Mouse (Mus musculus) right cerebral cortex, postnatal 4 days (tissue): Measurements from ENCODE around the gene Snapin.

Experiments used
- DNase-seq: peaks from one replicate; pipeline ENCODE4 v3.0.0-alpha.2; 2022

The Snapin gene

DNA sequence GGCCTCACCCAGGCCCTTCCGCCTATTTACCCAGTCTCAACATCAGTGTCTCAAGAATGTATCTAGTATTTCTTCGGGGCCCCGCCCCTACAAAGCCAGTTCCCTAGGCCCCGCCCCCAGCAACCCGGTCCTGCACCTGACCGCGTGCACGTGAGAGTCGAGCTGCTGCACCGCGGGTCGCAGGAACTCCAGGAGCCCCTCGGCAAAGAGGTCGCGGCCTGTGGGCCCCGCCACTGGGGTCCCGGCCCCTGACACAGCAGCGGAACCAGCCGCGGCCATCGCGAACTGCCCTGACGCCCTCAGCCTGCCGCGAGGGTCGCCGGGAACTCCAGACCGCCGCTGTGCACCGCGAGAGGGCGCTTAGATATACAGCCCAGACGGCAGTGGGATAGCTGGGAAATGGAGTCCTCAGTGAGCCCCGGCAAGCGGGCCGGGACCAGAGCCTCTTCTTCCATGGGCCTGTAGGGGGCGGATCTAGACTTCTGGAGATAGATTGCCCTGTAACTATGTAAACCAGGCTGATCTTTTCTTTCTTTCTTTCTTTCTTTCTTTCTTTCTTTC is at the start of gene Snapin:
TSS of gene Snapin (minus strand) at position 338 of the 561 bp plus-strand sequence.
- peak; percentile 95 for DNase-seq

DNA sequence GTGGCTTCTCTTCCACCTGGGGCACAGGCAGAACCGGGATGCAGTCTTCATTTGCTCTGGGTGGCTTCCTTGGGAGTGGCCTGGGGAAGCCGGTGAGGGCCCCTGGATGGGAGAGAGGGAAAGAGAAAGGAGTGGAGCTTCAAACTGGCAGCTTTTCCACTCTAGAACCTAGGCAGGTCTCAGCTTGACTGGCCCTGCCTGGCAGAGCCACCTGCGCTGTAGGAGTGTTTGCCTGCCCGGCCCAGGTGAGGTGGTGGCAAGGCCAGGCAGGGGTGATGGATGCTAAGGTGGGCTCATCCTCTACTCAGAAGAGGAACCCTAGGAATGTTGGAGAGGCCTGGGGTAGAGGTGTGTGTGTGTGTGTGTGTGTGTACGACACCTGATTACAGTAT is 47.1 kb upstream of the Snapin start:
- no peak for DNase-seq

DNA sequence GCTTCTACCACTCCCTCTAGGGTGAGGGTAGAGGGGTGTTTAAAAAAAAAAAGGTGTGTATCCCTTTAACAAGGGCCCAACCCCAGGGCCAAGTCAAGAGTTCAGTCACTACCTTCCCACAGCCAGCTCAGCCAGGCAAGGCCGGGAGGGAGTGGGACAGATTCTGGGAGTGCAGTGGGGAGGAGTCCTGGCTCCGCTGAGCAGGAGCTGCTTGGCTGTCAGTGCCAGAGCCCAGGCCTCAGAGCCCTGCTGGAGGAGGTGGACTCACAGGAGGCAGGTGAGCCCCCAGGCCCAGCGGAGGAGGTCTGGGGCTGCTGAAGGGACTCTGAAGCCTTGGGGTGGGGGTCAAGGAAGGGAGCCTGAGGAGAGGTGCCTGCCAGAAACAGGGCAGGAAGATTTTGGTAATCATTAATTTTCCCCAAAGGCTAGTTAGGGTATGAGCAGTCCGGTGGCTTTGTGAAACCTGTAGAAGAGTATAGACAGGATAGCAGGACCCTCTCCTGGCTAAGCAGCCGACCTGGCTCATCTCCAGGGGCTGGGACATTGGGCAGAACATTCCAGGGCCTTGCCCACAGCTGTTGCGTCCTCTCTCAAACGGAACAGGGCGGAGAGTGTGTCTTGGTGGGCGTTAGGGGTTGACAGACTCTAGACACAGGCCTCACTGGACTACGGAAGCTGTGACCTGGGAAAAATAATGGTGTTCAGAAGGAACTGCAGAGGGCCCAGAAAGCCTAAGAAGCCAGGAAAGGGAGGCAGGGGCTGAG is 46.5 kb upstream of the Snapin start, which contains the start of gene S100a16:
TSS of gene S100a16 (plus strand) at position 114 of the 764 bp plus-strand sequence.
- DNase-seq, result no peak

DNA sequence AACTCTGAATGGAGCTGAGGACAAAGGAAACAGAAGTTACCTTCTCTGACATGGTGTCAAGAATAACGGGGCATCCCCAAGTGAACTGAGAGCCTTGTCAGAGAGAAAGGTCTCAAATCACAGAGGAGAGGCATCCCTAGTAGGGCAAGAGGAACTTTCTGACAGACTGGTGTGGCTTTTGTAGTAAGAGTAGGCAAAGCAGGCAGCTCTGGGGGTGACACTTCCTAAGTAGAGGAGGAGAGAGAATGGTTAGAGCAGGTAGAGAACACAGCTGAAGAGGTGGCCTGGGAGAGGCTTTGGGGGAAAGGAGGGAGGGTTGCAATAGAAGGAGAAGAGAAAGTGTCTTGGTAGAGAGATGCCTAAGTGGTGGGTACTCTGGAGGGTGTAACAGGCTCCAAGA is 44.6 kb upstream of the Snapin start:
- no peak for DNase-seq

DNA sequence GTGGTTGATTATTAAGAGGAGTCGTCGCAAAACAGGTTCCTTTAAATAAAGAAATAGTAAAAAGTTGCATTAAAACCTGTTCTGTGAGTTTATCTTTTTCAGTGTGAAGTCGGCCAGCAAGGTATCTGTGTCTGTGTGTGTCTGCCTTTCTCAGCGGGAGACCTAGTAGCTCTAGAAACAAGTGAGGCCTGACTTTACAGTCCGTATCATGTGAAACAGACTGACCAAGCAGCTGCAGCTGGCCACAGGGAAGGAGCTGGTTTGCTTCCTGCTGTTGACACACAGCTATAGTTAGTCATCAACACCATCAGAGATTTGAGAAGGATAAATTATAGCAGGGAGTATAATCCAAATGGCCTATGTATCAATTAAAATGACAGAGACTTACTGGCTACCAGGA is 40.9 kb upstream of the Snapin start:
- no peak for DNase-seq

DNA sequence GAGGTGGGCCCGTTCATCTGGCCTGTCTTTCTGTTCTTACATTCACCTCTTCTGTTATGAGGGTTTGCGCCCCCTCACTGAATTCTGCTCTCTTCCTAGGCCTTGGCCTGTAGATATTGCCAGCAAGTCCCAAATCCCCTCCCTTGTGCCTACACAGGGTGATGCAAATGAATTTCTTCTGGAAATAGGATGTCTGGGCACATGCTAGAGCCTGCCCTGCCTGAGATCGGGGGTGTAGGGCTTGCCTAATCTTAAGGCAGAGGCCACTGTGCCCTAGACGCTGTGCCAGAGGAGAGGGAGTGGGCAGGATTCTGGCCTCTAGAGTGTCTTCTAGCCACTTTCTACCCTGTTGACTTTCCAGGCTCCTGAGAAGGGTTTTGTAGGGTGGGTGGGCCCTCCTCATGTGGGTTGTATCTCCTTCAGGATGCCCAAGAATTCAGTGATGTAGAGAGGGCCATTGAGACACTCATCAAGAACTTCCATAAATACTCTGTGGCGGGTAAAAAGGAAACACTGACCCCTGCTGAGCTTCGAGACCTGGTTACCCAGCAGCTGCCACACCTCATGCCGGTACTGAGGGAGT is 36.5 kb upstream of the Snapin start:
- DNase-seq, result no peak

DNA sequence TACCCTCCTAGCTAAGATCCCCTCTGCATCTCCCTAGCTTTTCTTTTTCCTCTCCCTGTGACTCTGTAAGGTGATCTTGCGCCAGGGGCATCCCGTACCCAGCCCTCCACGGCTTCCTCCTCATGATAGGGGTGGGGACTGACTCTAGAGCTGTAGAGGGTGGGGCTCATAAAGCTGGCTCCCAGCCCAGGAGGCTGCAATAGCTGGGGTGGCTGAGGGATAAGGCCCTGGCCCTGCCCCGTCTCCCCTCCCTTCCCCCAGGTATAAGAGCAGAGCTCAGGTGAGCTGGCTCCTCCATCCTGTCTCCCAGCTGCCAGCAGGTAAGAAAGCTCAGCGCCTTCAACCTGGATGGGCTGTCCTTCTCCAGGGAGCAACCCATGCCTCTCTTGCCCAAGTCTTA is 35.7 kb upstream of the Snapin start, which contains the start of gene S100a14:
TSS of gene S100a14 (plus strand) at position 277 of the 400 bp plus-strand sequence.
- DNase-seq, result no peak

DNA sequence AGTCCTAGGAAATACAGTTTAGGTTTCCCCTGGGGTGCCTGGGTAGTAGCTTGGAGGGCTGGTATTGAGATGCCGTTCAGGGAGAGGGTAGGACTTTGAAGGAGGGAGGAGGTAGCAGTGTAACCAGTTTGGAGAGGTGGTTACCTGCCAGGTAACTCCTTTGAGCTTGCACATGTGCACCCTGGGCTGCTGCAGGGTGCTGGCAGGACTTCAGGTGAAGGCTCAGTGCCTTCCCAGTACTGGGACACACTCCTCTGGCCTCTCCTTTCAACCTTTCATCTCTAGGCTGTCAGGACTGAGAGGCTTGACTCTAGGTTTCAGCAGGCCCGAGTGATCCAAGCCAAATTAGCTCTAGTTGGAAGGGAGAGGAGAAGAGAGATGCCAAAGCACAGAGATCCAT is 35.2 kb upstream of the Snapin start:
- DNase-seq, result no peak

DNA sequence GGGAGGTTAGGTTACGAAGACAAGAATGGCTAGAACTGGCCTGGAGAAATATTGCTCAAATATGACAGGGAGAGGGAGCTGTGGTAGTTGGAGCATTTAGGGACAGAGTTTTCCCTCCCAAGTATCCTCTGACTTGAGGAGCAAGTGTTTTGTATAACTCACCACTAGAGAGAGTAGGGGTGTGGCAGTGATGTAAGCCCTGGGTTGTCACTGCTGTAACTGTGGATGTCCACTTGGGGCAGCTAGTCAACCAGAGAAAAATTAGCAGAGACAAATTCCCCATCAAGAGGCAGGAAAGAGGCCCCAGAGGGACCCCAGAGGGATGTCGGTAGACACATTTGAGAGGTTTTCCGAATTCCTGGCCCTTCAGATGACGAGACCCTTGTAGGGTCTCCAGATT is 34.6 kb upstream of the Snapin start:
- no peak for DNase-seq

DNA sequence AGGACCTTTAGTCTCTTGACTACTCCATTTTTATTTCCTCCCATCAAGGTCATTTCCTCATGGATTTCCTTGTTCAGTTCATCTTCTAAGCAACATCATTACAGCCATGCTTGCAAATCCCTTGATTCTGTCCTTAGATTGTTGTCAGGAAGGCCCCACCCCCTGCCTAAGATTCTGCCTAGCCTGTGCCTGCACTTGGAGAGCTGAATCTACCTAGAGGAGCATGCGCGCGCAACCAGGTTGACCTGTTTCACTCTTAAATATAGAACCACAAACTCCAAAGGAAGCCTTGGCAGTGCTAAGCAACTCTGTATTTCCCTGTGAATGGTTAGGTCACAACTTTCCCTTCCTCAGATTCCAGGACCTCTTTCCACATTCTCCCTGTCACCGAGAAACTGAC is 26.9 kb upstream of the Snapin start:
- no peak for DNase-seq

DNA sequence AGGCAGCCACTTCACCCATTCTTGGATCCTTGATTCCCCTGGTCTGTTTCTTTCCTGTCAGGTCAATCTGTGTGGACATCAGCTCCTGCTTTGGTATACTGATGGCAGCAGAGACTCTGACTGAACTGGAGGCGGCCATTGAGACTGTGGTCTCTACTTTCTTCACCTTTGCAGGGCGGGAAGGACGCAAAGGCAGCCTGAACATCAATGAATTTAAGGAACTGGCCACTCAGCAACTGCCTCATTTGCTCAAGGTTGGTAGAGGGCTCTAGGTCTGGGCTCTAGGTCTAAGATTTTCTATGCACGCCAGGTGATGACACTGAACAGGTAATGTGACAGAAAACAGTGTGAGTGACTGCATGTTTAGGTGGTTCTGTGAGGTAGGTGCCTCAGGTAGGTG is 25.0 kb upstream of the Snapin start:
- no peak for DNase-seq

DNA sequence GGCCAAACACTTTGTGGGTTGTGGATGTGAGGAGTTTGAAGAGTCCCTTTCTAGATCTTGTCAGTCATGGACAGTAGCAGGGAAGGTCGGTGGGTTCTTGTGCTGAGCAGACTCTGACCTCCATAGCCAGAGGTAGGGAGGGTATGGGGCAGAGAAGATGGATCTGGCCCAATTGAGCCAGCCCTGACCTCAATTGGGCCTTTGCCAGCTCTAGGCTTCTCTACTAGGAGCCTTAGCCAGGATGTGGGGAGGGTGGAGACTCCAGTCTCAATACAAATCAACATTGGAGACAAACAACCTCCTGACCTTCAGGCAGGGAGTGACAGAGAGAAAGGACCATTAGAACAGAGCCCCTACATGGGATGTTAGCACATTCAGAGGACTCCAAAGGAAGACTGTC is 24.4 kb upstream of the Snapin start:
- DNase-seq, result no peak

DNA sequence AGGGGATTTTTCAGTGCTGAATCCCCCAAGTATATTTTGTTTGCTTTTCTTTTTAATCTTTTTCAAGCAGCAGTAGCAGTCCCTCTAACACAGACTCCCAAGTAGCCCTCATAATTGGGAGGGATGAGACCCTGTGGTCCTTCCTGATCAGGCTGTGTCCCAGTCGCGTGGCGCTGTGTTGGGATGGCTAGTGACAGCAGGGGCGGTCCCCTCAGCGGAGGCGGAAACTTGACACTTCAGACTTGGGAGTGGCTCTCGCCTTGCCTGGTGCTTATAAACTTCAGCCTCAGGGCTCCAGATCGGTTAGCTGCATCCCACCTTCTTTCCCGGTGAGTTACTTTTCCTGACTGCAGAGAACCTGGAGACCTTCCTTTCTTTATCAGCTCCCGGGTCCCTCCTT is 23.9 kb upstream of the Snapin start:
- peak; percentile 29 for DNase-seq

DNA sequence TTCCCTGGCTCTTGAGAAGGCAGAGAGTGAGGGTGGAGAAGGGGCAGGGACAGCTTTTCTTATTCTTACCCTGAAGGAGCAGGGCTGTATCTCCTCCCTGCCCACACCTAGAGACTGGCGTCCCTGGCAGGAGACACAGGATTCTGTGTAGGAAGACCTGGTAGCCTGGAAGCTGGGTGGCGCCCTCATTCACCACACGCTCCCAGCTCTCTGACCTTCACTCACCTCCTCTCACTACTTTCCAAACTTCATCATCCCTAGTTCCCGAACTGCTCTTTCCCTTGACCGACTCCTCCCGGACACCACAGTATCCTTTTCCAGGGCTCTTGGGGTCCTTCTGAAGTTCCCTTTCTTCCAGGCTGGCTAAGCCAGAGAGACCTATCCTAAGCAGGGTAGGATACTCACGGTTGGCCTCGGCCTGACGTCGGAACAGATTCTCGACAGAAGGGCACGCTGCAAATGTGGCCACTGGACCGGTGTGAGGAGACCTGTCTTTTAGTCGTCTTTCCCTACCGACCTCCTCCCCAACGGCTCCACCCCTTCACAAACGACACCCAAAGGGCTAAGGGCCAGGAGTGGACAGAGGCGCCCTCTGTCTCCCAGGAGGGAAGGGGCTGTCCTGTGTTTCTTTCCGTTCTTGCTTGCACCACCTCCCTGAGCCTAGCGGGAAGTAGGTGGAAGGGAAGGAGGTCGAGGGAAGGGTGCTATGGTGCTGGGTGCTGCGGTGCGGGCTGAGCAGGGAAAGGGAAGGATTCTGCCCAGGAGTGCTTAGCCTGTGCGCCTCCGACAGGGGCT is 23.2 kb upstream of the Snapin start, which contains the start of the genes S100a1 and S100a13:
TSS of gene S100a1 (minus strand) at position 597 of the 795 bp plus-strand sequence.
TSS of gene S100a13 (plus strand) at position 640 of the 795 bp plus-strand sequence.
- DNase-seq, result no peak

DNA sequence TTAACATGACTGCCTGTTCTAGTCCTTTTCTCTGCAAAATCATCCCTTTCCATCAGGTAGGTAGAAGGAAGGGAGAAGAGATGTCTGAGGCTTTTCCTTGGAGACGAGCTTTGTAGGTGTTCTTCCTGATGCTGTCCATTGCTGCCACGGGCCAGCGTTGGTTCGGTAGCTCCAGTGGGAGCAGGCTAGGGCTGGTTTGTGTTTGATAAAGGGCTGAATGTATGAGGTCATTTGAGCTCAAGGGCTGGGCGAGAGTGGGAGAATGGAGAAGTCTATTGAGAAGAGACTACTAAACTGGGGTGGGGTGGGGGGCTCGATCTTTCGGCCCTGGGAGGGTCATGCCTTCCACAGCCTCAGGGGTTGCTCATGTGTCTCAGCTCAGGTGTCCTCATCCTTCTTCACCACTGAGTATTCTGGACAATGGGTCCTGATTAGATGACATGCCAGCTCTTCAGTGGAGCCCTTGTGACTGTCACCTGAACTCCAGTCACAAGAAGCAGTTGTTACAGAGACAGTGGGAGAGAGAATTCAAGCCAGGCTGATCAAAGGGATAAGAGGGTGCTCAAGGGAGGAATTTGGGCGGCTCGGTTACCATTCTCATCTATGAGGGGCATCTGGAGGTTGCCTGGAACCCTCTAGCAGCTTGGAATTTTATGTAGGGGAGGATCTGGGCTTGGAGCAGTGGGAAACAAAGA is 22.3 kb upstream of the Snapin start:
- DNase-seq, result no peak

DNA sequence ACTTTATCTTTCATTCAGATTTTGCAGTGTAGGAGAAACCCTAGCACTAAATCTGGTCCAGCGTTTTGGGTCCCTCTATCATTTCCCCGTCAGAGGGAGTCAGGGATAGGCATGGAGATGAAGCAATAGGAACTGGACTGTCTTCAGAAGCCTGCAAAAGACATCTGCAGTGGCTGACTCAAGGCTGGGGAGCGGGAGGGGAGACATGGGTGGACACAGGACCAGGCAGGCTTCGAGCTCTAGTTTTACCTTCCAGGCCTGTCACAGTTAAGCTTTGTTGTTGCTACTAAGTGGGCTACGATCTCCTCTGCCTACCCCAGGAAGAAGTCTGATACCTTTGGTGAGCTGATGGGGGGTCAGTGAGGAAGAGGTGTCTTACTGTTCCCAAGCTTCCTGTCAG is 21.4 kb upstream of the Snapin start:
- DNase-seq, result no peak

DNA sequence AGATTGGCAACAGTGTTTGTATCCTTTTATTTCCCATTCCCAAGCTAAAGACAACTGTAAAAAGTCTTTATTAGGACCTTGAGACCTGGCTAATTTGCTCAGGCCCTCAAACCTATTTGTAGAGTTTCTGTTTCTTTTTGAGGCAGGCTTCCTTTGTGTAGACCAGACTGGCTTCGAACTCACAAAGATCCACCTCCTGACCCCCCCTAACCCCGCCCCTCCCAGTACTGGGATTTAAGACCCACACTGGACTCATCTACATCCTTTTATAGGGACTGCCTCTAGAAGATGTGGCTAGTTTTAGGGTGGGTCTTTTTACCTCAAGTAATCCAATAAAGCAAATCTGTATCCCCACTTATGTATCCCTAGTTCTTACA is 18.9 kb upstream of the Snapin start:
- no peak for DNase-seq

DNA sequence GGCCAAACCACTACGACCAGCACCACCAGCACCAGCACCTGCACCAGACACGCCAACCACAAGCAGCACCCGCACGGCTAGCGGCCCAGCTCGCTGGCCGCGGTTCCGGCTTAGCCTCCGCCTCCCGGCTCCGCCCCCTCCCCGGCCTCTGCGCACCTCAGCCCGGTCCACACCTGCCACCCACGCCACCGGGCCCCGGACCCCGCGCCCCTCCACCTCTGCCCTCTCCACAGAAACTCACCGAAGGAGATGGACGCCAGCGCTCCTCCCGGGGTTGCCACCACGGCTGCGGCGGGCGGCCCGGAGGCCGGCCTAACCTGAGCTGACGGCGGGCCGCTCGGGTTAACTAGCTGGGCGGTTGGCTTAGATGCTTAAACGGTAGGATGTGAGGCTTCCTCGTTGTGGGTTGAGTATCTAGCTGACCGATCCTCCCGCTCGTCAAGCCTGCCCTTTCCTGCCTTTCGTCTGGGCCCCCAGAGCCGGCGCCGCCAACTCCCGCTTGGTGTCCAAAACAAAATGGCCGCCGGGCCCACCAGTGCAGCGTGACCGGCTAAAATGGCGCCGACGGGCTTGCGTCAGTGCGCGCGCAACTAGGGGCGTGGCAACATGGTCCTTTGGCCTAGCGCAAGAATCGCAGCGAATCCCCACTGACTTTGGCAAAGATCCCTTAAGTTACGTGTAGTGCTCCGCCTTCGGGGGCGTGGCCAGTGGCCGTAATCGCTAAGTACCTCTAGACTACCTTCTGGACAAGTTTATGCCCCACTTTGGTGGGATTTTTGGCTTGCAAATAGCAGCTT is 18.3 kb upstream of the Snapin start, which contains the start of gene Chtop:
TSS of gene Chtop (minus strand) at position 549 of the 797 bp plus-strand sequence.
- DNase-seq, result peak; percentile 100

DNA sequence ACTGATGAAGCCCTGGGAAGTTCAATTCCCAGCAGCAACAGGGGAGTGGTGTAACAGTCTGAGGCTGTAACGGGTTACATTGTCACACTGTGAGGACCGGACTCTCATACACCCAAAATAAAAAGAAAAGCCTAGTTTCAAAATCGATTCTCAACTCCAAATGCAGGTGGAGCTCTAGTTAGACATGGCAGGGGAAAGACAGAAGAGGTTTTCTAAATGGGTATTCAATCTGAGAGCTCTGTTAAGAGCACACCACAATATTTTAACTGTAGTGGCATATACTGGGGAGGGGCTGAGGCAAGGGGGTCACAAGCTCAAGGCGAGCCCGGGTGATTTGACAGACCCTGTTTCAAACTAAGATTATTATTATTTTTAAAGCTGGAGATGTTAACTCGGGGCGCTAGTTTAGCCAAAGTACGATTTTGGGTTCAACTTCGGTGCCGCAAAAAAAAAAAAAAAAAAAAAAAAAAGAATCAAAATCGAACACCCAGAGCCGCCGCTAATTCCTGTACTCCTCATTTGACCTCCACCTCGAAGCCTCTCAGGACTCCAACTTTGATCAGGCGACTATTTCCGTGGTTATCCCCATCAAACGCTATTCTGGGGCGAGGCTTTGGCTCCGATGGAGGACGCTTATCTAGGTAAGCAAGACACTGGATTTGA is 17.6 kb upstream of the Snapin start:
- no peak for DNase-seq

DNA sequence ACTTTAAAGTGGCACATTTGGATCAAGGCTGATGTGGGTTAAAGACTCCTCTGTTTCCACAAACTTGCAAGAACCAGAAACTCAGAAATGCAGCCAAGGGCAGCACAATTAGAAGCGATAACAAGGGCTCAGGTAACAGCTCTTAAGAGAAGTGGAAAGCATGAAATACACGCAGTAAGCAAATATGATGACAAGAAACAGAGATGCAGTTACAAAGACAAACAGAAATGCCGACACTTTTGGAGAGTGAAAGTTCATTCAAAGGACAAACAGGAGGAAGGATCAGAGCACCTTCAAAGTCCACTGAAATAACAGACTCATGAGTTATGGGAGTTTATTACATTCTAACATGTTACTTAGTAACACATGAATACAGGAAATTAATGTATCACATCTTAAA is 15.5 kb upstream of the Snapin start:
- DNase-seq, result no peak

DNA sequence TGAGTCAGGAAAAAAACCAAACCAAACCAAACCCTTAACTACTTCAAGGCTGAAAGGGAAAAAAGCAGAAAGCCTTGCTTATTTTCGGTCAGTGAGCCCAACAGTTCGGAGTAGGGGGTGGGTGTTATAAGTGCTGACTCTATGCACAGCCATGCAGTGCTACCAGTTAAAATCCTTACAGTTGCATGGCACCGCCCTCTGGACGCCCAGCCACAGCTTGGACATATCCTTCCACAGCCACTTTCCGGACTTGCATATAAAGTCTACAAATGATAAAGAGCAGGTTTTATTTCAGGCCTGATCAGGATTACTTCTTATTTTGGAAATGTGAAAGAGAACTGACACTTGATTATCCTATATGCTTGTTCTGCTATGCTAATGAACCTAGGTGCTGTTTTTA is 14.4 kb upstream of the Snapin start:
- no peak for DNase-seq
